Mouse (Mus musculus): ENCODE measurements around the gene Ift22. TPM values are rescaled to one million over a fixed set of nuclear protein-coding genes. Genes with fewer than 3 reads are reported as not detected.

The Ift22 gene
- polyA plus RNA-seq (2012; rRNA removed) = 56.2 and 58.2 TPM in 2 replicates

GRCm38 (mm10) chr5:136907991-136908857 lies at the start of gene Ift22:
TSS of gene Ift22 (plus strand) at chr5:136908150.
- no peak for TF ChIP-seq POLR2A (IDR thresholded peaks at IDR 0.05; ENCODE audit: borderline replicate concordance, extremely low read depth, insufficient read depth, insufficient read length, poor library complexity, severe bottlenecking)
- TF ChIP-seq CTCF (IDR thresholded peaks at IDR 0.05; ENCODE audit: borderline replicate concordance, extremely low read depth, insufficient read depth, insufficient read length) = no peak

GRCm38 (mm10) chr5:136861191-136861940 lies 46.6 kb upstream of the Ift22 start:
- DNase-seq (ENCODE audit: low read depth) = peak; percentile 35
- TF ChIP-seq CTCF (IDR thresholded peaks at IDR 0.05; ENCODE audit: borderline replicate concordance, extremely low read depth, insufficient read depth, insufficient read length) (no peak), POLR2A (IDR thresholded peaks at IDR 0.05; ENCODE audit: borderline replicate concordance, extremely low read depth, insufficient read depth, insufficient read length, poor library complexity, severe bottlenecking) (no peak)

More at GRCm38 (mm10) chr5:136907991-136908857, at the start of gene Ift22:
- peak; percentile 98 for DNase-seq (ENCODE audit: low read depth)

- TF ChIP-seq CTCF (IDR thresholded peaks at IDR 0.05; ENCODE audit: borderline replicate concordance, extremely low read depth, insufficient read depth, insufficient read length) (no peak), POLR2A (IDR thresholded peaks at IDR 0.05; ENCODE audit: borderline replicate concordance, extremely low read depth, insufficient read depth, insufficient read length, poor library complexity, severe bottlenecking) (no peak)
- DNase-seq (ENCODE audit: low read depth) = no peak
These were observed 45.1 kb upstream of the Ift22 start for GRCm38 (mm10) chr5:136862806-136863205.

- TF ChIP-seq CTCF (IDR thresholded peaks at IDR 0.05; ENCODE audit: borderline replicate concordance, extremely low read depth, insufficient read depth, insufficient read length) (no peak), POLR2A (IDR thresholded peaks at IDR 0.05; ENCODE audit: borderline replicate concordance, extremely low read depth, insufficient read depth, insufficient read length, poor library complexity, severe bottlenecking) (no peak)
- DNase-seq (ENCODE audit: low read depth) = peak; percentile 12
These were observed 44.7 kb upstream of the Ift22 start for GRCm38 (mm10) chr5:136863276-136863675.

GRCm38 (mm10) chr5:136863961-136864674 lies 43.8 kb upstream of the Ift22 start:
- DNase-seq (ENCODE audit: low read depth) = peak; percentile 84

GRCm38 (mm10) chr5:136867706-136868105 lies 40.2 kb upstream of the Ift22 start:
- TF ChIP-seq POLR2A (IDR thresholded peaks at IDR 0.05; ENCODE audit: borderline replicate concordance, extremely low read depth, insufficient read depth, insufficient read length, poor library complexity, severe bottlenecking) (no peak), CTCF (IDR thresholded peaks at IDR 0.05; ENCODE audit: borderline replicate concordance, extremely low read depth, insufficient read depth, insufficient read length) (no peak)

More at GRCm38 (mm10) chr5:136863961-136864674, 43.8 kb upstream of the Ift22 start:
- TF ChIP-seq CTCF (IDR thresholded peaks at IDR 0.05; ENCODE audit: borderline replicate concordance, extremely low read depth, insufficient read depth, insufficient read length) = no peak
- no peak for TF ChIP-seq POLR2A (IDR thresholded peaks at IDR 0.05; ENCODE audit: borderline replicate concordance, extremely low read depth, insufficient read depth, insufficient read length, poor library complexity, severe bottlenecking)

GRCm38 (mm10) chr5:136869451-136870114 lies 38.4 kb upstream of the Ift22 start:
- DNase-seq (ENCODE audit: low read depth) = no peak
- TF ChIP-seq CTCF (IDR thresholded peaks at IDR 0.05; ENCODE audit: borderline replicate concordance, extremely low read depth, insufficient read depth, insufficient read length) (no peak), POLR2A (IDR thresholded peaks at IDR 0.05; ENCODE audit: borderline replicate concordance, extremely low read depth, insufficient read depth, insufficient read length, poor library complexity, severe bottlenecking) (no peak)

More at GRCm38 (mm10) chr5:136867706-136868105, 40.2 kb upstream of the Ift22 start:
- DNase-seq (ENCODE audit: low read depth) = no peak

- no peak for TF ChIP-seq POLR2A (IDR thresholded peaks at IDR 0.05; ENCODE audit: borderline replicate concordance, extremely low read depth, insufficient read depth, insufficient read length, poor library complexity, severe bottlenecking)
- TF ChIP-seq CTCF (IDR thresholded peaks at IDR 0.05; ENCODE audit: borderline replicate concordance, extremely low read depth, insufficient read depth, insufficient read length) = no peak
- DNase-seq (ENCODE audit: low read depth) = no peak
These were observed 35.5 kb upstream of the Ift22 start for GRCm38 (mm10) chr5:136872417-136872816.

GRCm38 (mm10) chr5:136874271-136874670 lies 33.7 kb upstream of the Ift22 start:
- no peak for DNase-seq (ENCODE audit: low read depth)
- no peak for TF ChIP-seq CTCF (IDR thresholded peaks at IDR 0.05; ENCODE audit: borderline replicate concordance, extremely low read depth, insufficient read depth, insufficient read length)

- no peak for TF ChIP-seq CTCF (IDR thresholded peaks at IDR 0.05; ENCODE audit: borderline replicate concordance, extremely low read depth, insufficient read depth, insufficient read length)
- no peak for TF ChIP-seq POLR2A (IDR thresholded peaks at IDR 0.05; ENCODE audit: borderline replicate concordance, extremely low read depth, insufficient read depth, insufficient read length, poor library complexity, severe bottlenecking)
- no peak for DNase-seq (ENCODE audit: low read depth)
These were observed 27.8 kb upstream of the Ift22 start for GRCm38 (mm10) chr5:136880101-136880500.

All from brain, embryonic 14.5 days (tissue).